Mouse (Mus musculus) heart, postnatal 0 days (tissue): ENCODE measurements around the gene Sycn.

Source experiments
- CTCF ChIP-seq: IDR thresholded peaks from 2 replicates; pipeline ENCODE4 v1.5.1; 2016; ENCODE audit warnings: antibody characterized with exemption, control low read depth, low read depth
- EP300 ChIP-seq: IDR thresholded peaks from 2 replicates; pipeline ENCODE4 v1.6.1; 2016; ENCODE audit warnings: antibody characterized with exemption, low read depth

DNA sequence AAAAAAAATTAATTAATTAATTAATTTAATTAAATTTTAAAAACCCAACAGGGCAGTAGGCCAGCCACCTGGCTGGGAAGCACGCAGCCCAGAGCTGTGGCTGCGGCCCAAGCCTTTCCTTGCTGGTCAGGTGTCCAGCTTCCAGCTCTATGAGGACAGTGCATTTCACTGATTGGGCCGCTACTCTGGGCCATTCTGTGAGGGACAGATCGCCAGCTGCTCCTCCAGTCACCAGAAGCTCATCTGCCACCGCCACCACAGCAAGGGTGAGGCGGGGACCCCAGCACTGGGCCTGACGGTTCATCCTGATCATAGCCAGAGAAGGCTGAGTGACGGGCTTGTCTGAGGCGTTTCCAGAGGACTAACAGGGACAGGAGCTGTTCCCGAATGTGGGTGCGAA is 21.3 kb downstream of the Sycn start:
- TF ChIP-seq EP300: no peak
- TF ChIP-seq CTCF: no peak
